Mouse (Mus musculus) neural tube, embryonic 11.5 days (tissue): Measurements from ENCODE around the gene Pacsin2. TPM values are rescaled to one million over a fixed set of nuclear protein-coding genes. Genes with fewer than 3 reads are reported as not detected.

Experiments
- ATAC-seq: fragments of 200-750 bp; cut with Nextera tagmentation; 2 replicates; pipeline ENCODE4 v1.8.0; 2017; ENCODE audit warnings: moderate number of reproducible peaks, mild to moderate bottlenecking, moderate TSS enrichment, moderate library complexity; ENCODE audit not compliant: insufficient read depth, low FRiP score, low TSS enrichment
- DNase-seq: peaks from one replicate; pipeline ENCODE4 v3.0.0-alpha.2; 2015; ENCODE audit warnings: low spot score
- H3K27ac ChIP-seq: fragments of 300-500 bp; sonication (generic); 2 replicates; pipeline ENCODE4 v1.5.1; 2014; ENCODE audit warnings: low read depth, mild to moderate bottlenecking, low read length
- H3K27me3 ChIP-seq: fragments of 300-500 bp; sonication (generic); 2 replicates; pipeline ENCODE4 v1.6.1; 2014; ENCODE audit warnings: mild to moderate bottlenecking, low read length, mixed read lengths; ENCODE audit not compliant: control insufficient read depth, insufficient read depth
- H3K36me3 ChIP-seq: fragments of 300-500 bp; sonication (generic); 2 replicates; pipeline ENCODE4 v1.6.1; 2014; ENCODE audit warnings: mild to moderate bottlenecking, low read length, moderate library complexity, mixed read lengths; ENCODE audit not compliant: control insufficient read depth, insufficient read depth
- H3K4me1 ChIP-seq: fragments of 300-500 bp; sonication (generic); 2 replicates; pipeline ENCODE4 v1.6.1; 2014; ENCODE audit warnings: low read length, mixed read lengths; ENCODE audit not compliant: control insufficient read depth, insufficient read depth
- H3K4me2 ChIP-seq: fragments of 300-500 bp; sonication (generic); 2 replicates; pipeline ENCODE4 v1.6.1; 2014; ENCODE audit warnings: low read depth, mild to moderate bottlenecking, moderate library complexity
- H3K4me3 ChIP-seq: fragments of 300-500 bp; sonication (generic); 2 replicates; pipeline ENCODE4 v1.5.1; 2014; ENCODE audit warnings: low read depth, low read length
- H3K9ac ChIP-seq: fragments of 300-500 bp; sonication (generic); 2 replicates; pipeline ENCODE4 v1.6.1; 2014; ENCODE audit warnings: mild to moderate bottlenecking, low read length
- H3K9me3 ChIP-seq: fragments of 300-500 bp; sonication (generic); 2 replicates; pipeline ENCODE4 v1.6.1; 2016; ENCODE audit warnings: low read length; ENCODE audit not compliant: control insufficient read depth
- WGBS: fragments of 180-500 bp; shearing (Covaris S2); extraction: QIAGEN DNeasy Blood & Tissue Kit; methylation state at CpG from one replicate; pipeline ENCODE4 v1.1.7; 2014; 5-methylcytosine and 5-hydroxymethylcytosine counted together
- polyA plus RNA-seq: library from polyadenylated mRNA; unstranded; fragments of >200 nt; fragmentation: Nextera tagmentation; extraction: Ambion mirVana; gene quantifications from 2 replicates; pipeline ENCODE4 v1.2.1, GENCODE M21; 2014

Pacsin2 gene
- polyA plus RNA-seq, 1 experiment from 2014 or later, result 46.2 TPM

DNA sequence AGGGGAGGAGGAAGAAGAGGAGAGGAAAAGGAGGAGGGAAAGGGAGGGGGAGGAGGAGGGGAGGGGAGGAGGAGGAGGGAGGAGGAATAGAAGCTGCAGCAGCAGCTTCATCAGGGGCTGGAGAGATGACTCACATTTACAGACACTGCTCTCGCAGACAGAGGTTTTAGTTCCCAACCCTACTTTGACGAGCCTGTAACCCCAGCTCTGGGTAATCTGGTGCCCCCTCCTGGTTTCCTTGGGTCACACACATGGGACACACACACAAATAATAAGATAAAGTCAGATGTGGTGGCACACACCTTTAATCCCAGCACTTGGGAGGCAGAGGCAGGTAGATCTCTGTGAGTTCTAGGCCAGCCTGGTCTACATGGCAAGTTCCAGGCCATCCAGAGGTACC lies 19.1 kb upstream of the Pacsin2 start:
- no peak overlapping the region for H3K27ac ChIP-seq
- H3K27me3 ChIP-seq, result no peaks in the 10 kb centered on the region
- DNase-seq (no peak), ATAC-seq (no peak)
- H3K4me1 ChIP-seq, result no peaks in the 10 kb centered on the region
- 48% methylated on average over 2 of the region's 2 CpGs for WGBS
- no peak overlapping the region for H3K9ac ChIP-seq
- no peak overlapping the region for H3K4me3 ChIP-seq
- no peak overlapping the region for H3K4me2 ChIP-seq
- H3K36me3 ChIP-seq, result no peaks in the 10 kb centered on the region
- no peaks in the 10 kb centered on the region for H3K9me3 ChIP-seq

DNA sequence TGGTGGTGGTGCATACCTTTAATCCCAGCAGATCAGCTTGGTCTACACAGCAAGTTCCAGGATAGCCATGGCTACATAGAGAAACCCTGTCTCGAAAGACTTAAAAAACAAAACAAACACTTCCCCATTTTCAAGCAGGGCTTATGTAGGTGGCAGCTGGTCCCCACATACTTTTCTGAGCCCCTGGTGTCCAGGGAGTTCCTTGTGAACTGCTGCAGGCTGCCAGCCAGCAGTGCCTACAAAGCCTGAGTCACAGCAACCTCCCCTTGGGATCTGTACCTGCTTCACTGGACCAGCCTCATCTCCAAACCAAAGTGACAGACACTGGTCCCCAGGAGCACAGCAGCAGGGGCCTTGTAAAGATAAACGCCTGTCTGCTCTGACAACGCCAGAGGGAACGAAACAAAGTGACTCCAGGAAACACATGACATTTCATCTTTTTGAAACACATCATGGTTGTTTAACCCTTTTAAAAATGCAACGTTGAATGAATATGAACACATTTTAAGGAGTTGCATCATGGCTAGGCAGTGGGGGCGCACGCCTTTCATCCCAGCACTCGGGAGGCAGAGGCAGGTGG lies 18.3 kb upstream of the Pacsin2 start:
- Histone ChIP-seq H3K27me3 (no peaks in the 10 kb centered on the region), H3K27ac (no peak overlapping the region), H3K4me2 (no peak overlapping the region), H3K9ac (no peak overlapping the region), H3K9me3 (no peaks in the 10 kb centered on the region), H3K4me3 (no peak overlapping the region), H3K36me3 (no peaks in the 10 kb centered on the region), H3K4me1 (no peaks in the 10 kb centered on the region)
- DNase-seq (no peak), ATAC-seq (no peak)
- 80% methylated on average over 8 of the region's 8 CpGs for WGBS

DNA sequence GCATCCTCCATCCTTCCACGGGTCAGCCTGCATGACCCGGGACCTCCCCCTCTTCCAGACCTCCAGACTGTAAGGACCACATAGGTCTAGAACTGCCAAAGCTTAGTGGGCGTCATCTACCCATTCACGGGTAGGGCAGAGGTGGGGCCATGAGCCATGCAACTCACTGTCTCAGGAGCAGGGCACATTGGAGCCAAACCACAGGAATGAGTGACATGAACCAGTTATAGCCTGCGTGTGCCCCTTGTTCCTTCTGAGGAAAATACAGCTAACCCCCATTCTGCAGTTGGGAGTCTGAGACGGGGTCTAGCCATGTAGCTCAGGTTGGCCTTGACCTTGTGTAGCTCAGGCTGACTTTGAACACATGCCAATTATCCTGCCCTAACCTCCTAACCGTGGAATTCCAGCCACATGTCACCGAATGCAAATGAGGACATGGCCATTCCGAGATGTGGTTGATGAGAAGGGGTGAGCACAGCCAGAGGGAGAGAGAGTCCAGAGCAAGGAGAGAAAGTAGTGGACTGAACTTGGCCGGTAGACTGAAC lies 16.9 kb upstream of the Pacsin2 start:
- no peak for DNase-seq
- Histone ChIP-seq H3K4me3 (no peak overlapping the region), H3K27ac (no peak overlapping the region), H3K27me3 (no peaks in the 10 kb centered on the region), H3K4me1 (no peaks in the 10 kb centered on the region), H3K4me2 (no peak overlapping the region), H3K36me3 (no peaks in the 10 kb centered on the region), H3K9me3 (no peaks in the 10 kb centered on the region), H3K9ac (no peak overlapping the region)
- 74% methylated on average over 10 of the region's 10 CpGs for WGBS
- ATAC-seq, result no peak

DNA sequence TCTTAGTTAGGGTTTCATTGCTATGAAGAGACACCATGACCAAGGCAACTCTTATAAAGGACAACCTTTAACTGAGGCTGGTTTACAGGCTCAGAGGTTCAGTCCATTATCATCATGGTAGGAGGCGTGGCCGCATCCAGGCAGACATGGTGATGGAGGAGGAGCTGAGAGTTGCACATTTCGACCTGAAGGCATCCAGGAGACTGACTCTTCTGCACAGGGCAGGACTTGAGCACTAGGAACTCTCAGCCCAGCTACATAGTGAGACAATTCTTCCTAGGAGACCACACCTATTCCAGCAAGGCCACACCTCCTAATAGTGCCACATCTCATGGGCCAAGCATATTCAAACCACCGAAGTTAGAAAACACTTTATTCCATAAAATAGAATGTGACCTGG lies 15.4 kb upstream of the Pacsin2 start:
- ATAC-seq (no peak), DNase-seq (no peak)
- Histone ChIP-seq H3K36me3 (no peaks in the 10 kb centered on the region), H3K9ac (no peak overlapping the region), H3K4me2 (no peak overlapping the region), H3K4me3 (no peak overlapping the region), H3K9me3 (no peaks in the 10 kb centered on the region), H3K27ac (no peak overlapping the region), H3K4me1 (no peaks in the 10 kb centered on the region), H3K27me3 (no peaks in the 10 kb centered on the region)
- 85% methylated on average over 4 of the region's 4 CpGs for WGBS

DNA sequence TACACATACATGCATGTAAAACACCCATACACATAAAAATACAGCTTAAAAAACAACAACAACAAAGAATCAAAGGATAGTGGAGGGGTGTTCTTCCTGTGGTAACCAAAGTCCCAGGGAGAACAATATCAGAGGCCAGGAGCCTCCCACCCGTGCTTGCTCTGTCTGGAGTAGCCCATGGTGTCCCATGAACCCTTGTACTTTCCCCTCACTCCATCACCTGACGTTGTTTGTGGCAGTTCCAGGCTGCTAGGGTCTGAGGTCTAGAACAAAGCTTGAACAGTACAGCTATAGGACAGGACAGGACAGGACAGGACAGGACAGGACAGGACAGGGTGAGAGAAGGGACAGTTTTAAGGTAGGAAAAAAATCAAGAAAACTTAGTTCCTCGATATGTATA lies 13.7 kb upstream of the Pacsin2 start:
- DNase-seq (no peak), ATAC-seq (no peak)
- no peaks in the 10 kb centered on the region for H3K9me3 ChIP-seq
- no peak overlapping the region for H3K4me3 ChIP-seq
- H3K9ac ChIP-seq, result no peak overlapping the region
- H3K4me2 ChIP-seq, result no peak overlapping the region
- H3K27me3 ChIP-seq, result no peaks in the 10 kb centered on the region
- 71% methylated on average over 3 of the region's 3 CpGs for WGBS
- H3K36me3 ChIP-seq, result no peaks in the 10 kb centered on the region
- H3K27ac ChIP-seq, result no peak overlapping the region
- no peaks in the 10 kb centered on the region for H3K4me1 ChIP-seq

DNA sequence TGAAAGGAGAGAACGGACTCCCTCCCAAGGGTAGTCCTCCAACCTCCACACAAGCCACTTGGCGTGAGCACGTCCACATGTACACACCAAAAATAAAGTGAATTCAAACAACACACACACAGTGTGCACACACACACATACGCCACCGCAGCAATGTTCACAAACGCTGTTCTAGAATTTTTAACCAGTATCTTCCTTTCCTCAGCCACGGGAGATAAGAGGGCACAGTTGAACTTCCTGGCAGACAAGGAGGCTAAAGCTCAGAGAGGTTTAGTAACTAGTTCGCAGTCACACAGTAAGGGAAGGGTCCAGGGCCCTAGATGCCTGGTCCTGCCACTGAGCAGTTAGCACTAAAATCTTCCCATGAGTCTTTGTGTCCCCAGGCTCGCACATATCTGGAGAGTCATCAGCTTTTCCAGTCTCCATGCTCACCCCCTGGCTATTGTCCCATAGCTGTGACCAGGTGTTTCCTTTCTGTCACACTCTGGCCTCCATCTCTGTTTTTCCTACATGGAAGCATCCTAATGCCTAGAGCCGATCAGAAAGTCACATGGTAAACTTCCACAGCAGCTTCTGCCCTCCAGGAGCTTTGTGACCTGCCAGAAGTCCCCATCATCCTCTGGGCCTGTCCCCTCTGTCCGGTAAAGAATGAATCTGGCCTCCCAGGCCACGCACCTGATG lies 12.3 kb upstream of the Pacsin2 start:
- WGBS, result 87% methylated on average over 12 of the region's 12 CpGs
- Histone ChIP-seq H3K27me3 (no peaks in the 10 kb centered on the region), H3K4me3 (no peak overlapping the region), H3K4me2 (no peak overlapping the region), H3K9me3 (no peaks in the 10 kb centered on the region), H3K4me1 (no peaks in the 10 kb centered on the region), H3K27ac (no peak overlapping the region), H3K9ac (no peak overlapping the region), H3K36me3 (no peaks in the 10 kb centered on the region)
- DNase-seq (no peak), ATAC-seq (no peak)

DNA sequence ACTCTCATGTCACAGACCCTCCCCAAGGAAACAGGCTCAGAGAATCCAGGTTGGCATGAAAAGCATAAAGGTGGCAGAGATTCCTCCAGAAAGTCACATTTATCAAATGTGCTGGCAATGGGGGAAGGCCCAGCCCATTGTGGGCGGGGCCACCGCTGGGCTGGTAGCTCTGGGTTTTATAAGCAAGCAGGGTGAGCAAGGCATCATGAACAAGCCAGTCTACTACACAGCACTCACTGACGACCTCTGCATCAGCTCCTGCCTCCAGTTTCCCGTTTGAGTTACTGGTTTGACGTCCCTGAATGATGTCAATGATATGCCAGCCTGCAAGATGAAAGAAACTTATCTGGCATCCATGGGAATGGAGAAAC lies 10.0 kb upstream of the Pacsin2 start:
- 33% methylated on average over 5 of the region's 5 CpGs for WGBS
- ATAC-seq (no peak), DNase-seq (no peak)
- H3K4me3 ChIP-seq, result no peak overlapping the region
- no peak overlapping the region for H3K27ac ChIP-seq
- H3K27me3 ChIP-seq, result no peaks in the 10 kb centered on the region
- H3K4me2 ChIP-seq, result no peak overlapping the region
- no peaks in the 10 kb centered on the region for H3K4me1 ChIP-seq
- no peaks in the 10 kb centered on the region for H3K36me3 ChIP-seq
- no peaks in the 10 kb centered on the region for H3K9me3 ChIP-seq
- H3K9ac ChIP-seq, result no peak overlapping the region

DNA sequence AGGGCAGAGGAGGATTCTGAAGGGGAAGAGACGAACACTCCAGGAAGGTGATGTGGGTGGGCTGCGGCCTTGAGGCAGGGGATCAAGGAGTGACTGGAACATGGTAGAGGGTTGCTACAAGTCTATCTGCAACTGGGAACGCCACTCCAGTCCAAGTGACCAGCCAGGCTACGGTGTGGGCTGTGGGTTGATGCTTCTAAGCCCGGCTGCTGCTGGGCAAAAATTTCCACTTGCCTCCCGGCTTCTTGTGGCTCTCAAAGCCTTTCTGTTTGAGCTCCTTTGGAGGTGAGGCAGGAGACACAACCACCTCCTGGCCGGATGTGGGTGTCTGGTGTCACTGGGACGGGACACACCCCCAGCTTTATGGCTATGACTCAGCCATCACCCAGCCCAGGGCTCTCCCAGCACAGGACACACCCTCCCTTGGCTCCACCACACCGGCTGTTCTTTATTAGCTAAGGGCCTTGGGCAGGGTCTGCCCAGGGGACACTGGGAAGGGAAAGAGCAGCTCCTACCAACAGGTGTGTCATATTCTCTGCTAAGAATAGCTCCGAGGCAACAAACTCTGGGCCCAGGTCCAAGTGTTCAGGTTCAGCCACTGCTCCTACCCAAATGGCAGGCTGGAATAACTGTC lies 9.5 kb upstream of the Pacsin2 start:
- no peaks in the 10 kb centered on the region for H3K4me1 ChIP-seq
- ATAC-seq (no peak), DNase-seq (no peak)
- no peak overlapping the region for H3K9ac ChIP-seq
- no peak overlapping the region for H3K4me3 ChIP-seq
- no peaks in the 10 kb centered on the region for H3K9me3 ChIP-seq
- no peak overlapping the region for H3K4me2 ChIP-seq
- no peaks in the 10 kb centered on the region for H3K27me3 ChIP-seq
- no peak overlapping the region for H3K27ac ChIP-seq
- H3K36me3 ChIP-seq, result no peaks in the 10 kb centered on the region
- 56% methylated on average over 10 of the region's 10 CpGs for WGBS

DNA sequence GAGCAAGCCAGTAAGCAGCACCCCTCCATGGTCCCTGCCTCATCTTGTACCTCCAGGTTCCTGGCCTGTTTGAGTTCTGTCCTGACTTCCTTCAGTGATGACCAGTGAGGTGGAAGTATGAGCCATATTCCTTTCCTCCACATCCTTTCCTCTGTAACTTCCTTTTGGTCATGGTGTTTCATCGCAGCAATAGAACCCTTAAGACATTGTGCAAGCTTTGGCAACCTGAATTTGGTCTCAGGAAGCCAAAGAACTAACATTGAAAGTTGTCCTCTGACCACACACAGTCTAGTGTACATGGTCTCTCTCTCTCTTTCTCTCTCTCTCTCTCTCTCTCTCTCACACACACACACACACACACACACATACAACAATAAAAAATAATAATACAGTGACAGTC lies 8.8 kb upstream of the Pacsin2 start:
- Histone ChIP-seq H3K9me3 (no peaks in the 10 kb centered on the region), H3K9ac (no peak overlapping the region), H3K4me3 (no peak overlapping the region), H3K36me3 (no peaks in the 10 kb centered on the region), H3K4me2 (no peak overlapping the region), H3K27me3 (no peaks in the 10 kb centered on the region), H3K27ac (no peak overlapping the region), H3K4me1 (no peaks in the 10 kb centered on the region)
- WGBS, result 100% methylated on average over 1 of the region's 1 CpGs
- DNase-seq (no peak), ATAC-seq (no peak)
